ENCODE assay signal across 22 mouse cellular contexts in the genomic region with DNA sequence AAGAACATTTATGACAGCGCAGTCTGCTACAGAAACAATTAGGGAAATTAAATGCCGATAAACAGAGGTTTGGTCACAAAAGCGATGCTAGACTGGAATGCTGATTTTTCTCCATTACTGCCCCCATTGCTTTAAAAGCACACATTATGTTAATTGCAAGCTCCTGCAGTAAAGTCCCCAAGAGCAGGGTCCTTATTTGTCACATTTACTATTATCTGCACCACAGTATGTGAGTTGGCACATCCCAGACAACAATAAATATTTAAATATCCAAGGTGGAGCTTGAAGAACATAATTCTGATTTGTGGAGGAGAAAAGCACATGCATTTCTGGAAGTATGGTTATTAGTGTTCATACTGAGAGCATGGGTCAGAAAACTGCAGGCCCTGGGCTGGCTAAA.
DNase-seq lines count a peak whose midpoint lies in the region; ATAC-seq and TF ChIP-seq lines count a peak whose summit lies in the region.
"Had no signal": no experiment of that assay in that cellular context is flagged by ENCODE, and none has a peak within 500 bp of the region (broad histone marks: within the 10 kb centered on the region; RNA-seq: fewer than 3 reads in every experiment).

No protein-coding gene starts in this region.

- H3K36me3 ChIP-seq in heart, embryonic 13.5 days, result no peaks in the 10 kb centered on the region
- H3K36me3 ChIP-seq in midbrain, embryonic 14.5 days (ENCODE audit: control insufficient read depth, insufficient read depth, low read length), result no peaks in the 10 kb centered on the region
- no peaks in the 10 kb centered on the region for H3K36me3 ChIP-seq in midbrain, postnatal 0 days (ENCODE audit: insufficient read depth, low read length)
- no peaks in the 10 kb centered on the region for H3K36me3 ChIP-seq in hindbrain, embryonic 15.5 days
- H3K36me3 ChIP-seq in neural tube, embryonic 15.5 days, result no peaks in the 10 kb centered on the region
- H3K36me3 ChIP-seq: embryonic facial prominence, embryonic 12.5 days; heart, embryonic 15.5 days; limb, embryonic 13.5 days; lung, embryonic 15.5 days had no signal

- H3K27ac ChIP-seq in heart, embryonic 13.5 days (replicated peaks), result peak overlapping the region; percentile 25
- 0 out of 2 replicates have a peak overlapping the region, but pooled peaks have one; percentile 39 for H3K27ac ChIP-seq in midbrain, embryonic 14.5 days (replicated peaks; ENCODE audit: low read depth, low read length)
- H3K27ac ChIP-seq in midbrain, postnatal 0 days (ENCODE audit: low read depth, low read length), result no peak overlapping the region
- H3K27ac ChIP-seq in hindbrain, embryonic 15.5 days (replicated peaks), result peak overlapping the region; percentile 66
- H3K27ac ChIP-seq in neural tube, embryonic 15.5 days (replicated peaks), result peak overlapping the region; percentile 72
- H3K27ac ChIP-seq: embryonic facial prominence, embryonic 12.5 days; heart, embryonic 15.5 days; limb, embryonic 13.5 days; lung, embryonic 15.5 days; midbrain, embryonic 10.5 days had no signal

- no peak overlapping the region for H3K4me3 ChIP-seq in heart, embryonic 13.5 days
- no peak overlapping the region for H3K4me3 ChIP-seq in midbrain, embryonic 14.5 days (replicated peaks; ENCODE audit: low read depth, low read length)
- H3K4me3 ChIP-seq in midbrain, postnatal 0 days (ENCODE audit: low read depth, low read length), result no peak overlapping the region
- H3K4me3 ChIP-seq in hindbrain, embryonic 15.5 days, result no peak overlapping the region
- H3K4me3 ChIP-seq in neural tube, embryonic 15.5 days (replicated peaks), result no peak overlapping the region
- H3K4me3 ChIP-seq: embryonic facial prominence, embryonic 12.5 days; heart, embryonic 15.5 days; limb, embryonic 13.5 days; lung, embryonic 15.5 days; midbrain, embryonic 10.5 days had no signal

- no peak for DNase-seq in heart, adult 11 months
- DNase-seq in midbrain, embryonic 14.5 days, result no peak
- no peak for DNase-seq in midbrain, postnatal 0 days (ENCODE audit: low spot score)
- no peak for DNase-seq in left cerebral cortex, postnatal 14 days (ENCODE audit: low spot score in 2 of 2)
- DNase-seq: adrenal gland, postnatal 14 days; cerebellum, adult 11-12 months; cerebellum, adult 9-11 months; embryo, embryonic 11 days; kidney, postnatal 14 days; right cerebral cortex, postnatal 14 days; thymus, postnatal 14 days had no signal

- no peak for ATAC-seq in heart, embryonic 13.5 days (ENCODE audit: extremely low read depth, insufficient number of reproducible peaks, low FRiP score, low TSS enrichment)
- no peak for ATAC-seq in midbrain, embryonic 14.5 days (ENCODE audit: low FRiP score, low TSS enrichment)
- ATAC-seq in midbrain, postnatal 0 days (ENCODE audit: low FRiP score), result no peak
- ATAC-seq in hindbrain, embryonic 15.5 days (ENCODE audit: low FRiP score, low read depth), result no peak
- peak; percentile 36; the same call in 1 of the 2 replicates for ATAC-seq in neural tube, embryonic 15.5 days (ENCODE audit: low FRiP score)
- ATAC-seq: CD4-positive, CD25-positive, alpha-beta regulatory T cell, adult 4 months; intestine, postnatal 0 days had no signal

- H3K9ac ChIP-seq in heart, embryonic 13.5 days, result no peak overlapping the region
- no peak overlapping the region for H3K9ac ChIP-seq in midbrain, embryonic 14.5 days (replicated peaks; ENCODE audit: low read length)
- no peak overlapping the region for H3K9ac ChIP-seq in midbrain, postnatal 0 days (replicated peaks; ENCODE audit: low read length, poor library complexity, severe bottlenecking)
- H3K9ac ChIP-seq in hindbrain, embryonic 15.5 days, result no peak overlapping the region
- no peak overlapping the region for H3K9ac ChIP-seq in neural tube, embryonic 15.5 days (replicated peaks)
- H3K9ac ChIP-seq: embryonic facial prominence, embryonic 12.5 days; heart, embryonic 15.5 days; limb, embryonic 13.5 days; lung, embryonic 15.5 days had no signal

- H3K27me3 ChIP-seq in heart, embryonic 13.5 days (replicated peaks), result no peaks in the 10 kb centered on the region
- H3K27me3 ChIP-seq in midbrain, embryonic 14.5 days (ENCODE audit: control insufficient read depth, insufficient read depth, low read length), result no peaks in the 10 kb centered on the region
- H3K27me3 ChIP-seq in midbrain, postnatal 0 days (ENCODE audit: insufficient read depth, low read length), result no peaks in the 10 kb centered on the region
- no peaks in the 10 kb centered on the region for H3K27me3 ChIP-seq in hindbrain, embryonic 15.5 days
- H3K27me3 ChIP-seq in neural tube, embryonic 15.5 days (replicated peaks), result no peaks in the 10 kb centered on the region
- H3K27me3 ChIP-seq: embryonic facial prominence, embryonic 12.5 days; heart, embryonic 15.5 days; limb, embryonic 13.5 days; lung, embryonic 15.5 days had no signal

- peaks cover 4% of the 10 kb centered on the region; the same call in 1 of the 2 replicates for H3K9me3 ChIP-seq in heart, embryonic 13.5 days
- no peaks in the 10 kb centered on the region for H3K9me3 ChIP-seq in midbrain, embryonic 14.5 days (ENCODE audit: control insufficient read depth, low read length)
- H3K9me3 ChIP-seq in midbrain, postnatal 0 days (ENCODE audit: low read length), result no peaks in the 10 kb centered on the region
- no peaks in the 10 kb centered on the region for H3K9me3 ChIP-seq in hindbrain, embryonic 15.5 days
- H3K9me3 ChIP-seq in neural tube, embryonic 15.5 days (replicated peaks), result no peaks in the 10 kb centered on the region
- H3K9me3 ChIP-seq: embryonic facial prominence, embryonic 12.5 days; heart, embryonic 15.5 days; lung, embryonic 15.5 days; midbrain, embryonic 10.5 days had no signal

- H3K4me2 ChIP-seq in heart, embryonic 13.5 days, result no peak overlapping the region
- H3K4me2 ChIP-seq in midbrain, embryonic 14.5 days (ENCODE audit: low read length), result no peak overlapping the region
- H3K4me2 ChIP-seq in midbrain, postnatal 0 days (ENCODE audit: low read depth, low read length, poor library complexity, severe bottlenecking), result no peak overlapping the region
- H3K4me2 ChIP-seq in hindbrain, embryonic 15.5 days, result no peak overlapping the region
- H3K4me2 ChIP-seq in neural tube, embryonic 15.5 days, result no peak overlapping the region
- H3K4me2 ChIP-seq: embryonic facial prominence, embryonic 12.5 days; heart, embryonic 15.5 days; limb, embryonic 13.5 days; liver, embryonic 11.5 days; lung, embryonic 15.5 days had no signal

- peaks cover 41% of the 10 kb centered on the region for H3K4me1 ChIP-seq in heart, embryonic 13.5 days
- peaks cover 25% of the 10 kb centered on the region for H3K4me1 ChIP-seq in midbrain, embryonic 14.5 days (ENCODE audit: control insufficient read depth, insufficient read depth, low read length)
- H3K4me1 ChIP-seq in midbrain, postnatal 0 days (ENCODE audit: insufficient read depth, low read length), result 0 out of 2 replicates have a peak, but pooled peaks cover 3% of the 10 kb centered on the region
- H3K4me1 ChIP-seq in hindbrain, embryonic 15.5 days (replicated peaks), result peaks cover 65% of the 10 kb centered on the region
- H3K4me1 ChIP-seq in neural tube, embryonic 15.5 days, result peaks cover 80% of the 10 kb centered on the region
- H3K4me1 ChIP-seq: heart, embryonic 15.5 days had no signal

- intact Hi-C loops in left cerebral cortex, postnatal 14 days (cut with DNase I), result no loop called here

- TF ChIP-seq CTCF in midbrain, postnatal 0 days (IDR thresholded peaks at IDR 0.05), result no peak

- 88% methylated on average over 3 of the region's 3 CpGs for WGBS in heart, embryonic 13.5 days
- WGBS in midbrain, embryonic 14.5 days, result 76% methylated on average over 3 of the region's 3 CpGs
- 68% methylated on average over 3 of the region's 3 CpGs for WGBS in midbrain, postnatal 0 days
- 48% methylated on average over 3 of the region's 3 CpGs for WGBS in hindbrain, embryonic 15.5 days
- WGBS in neural tube, embryonic 15.5 days, result 28% methylated on average over 3 of the region's 3 CpGs
